11 mouse cellular contexts compared by ENCODE assay signal in the genomic region with DNA sequence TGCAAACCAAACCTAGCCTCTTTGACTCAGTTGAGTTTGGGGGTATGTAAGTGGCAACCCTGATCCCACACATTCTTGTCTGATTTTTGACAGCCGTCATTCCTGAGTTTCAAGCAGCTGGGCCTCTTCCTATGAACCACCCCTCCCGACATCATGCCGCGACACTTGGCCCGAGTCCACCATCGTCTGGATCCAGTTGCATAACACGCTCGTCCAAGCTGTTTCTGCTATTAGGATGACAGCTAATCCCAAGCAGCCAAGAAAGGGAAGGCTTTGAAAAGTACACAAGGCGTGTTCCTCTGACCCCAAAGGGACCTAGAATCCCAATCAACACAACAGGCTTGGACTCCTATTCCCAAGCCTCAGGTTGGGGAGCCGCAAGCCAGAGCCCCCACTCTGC. TPM values are rescaled to one million over a fixed set of nuclear protein-coding genes. Genes with fewer than 3 reads are reported as not detected.
DNase-seq lines count a peak whose midpoint lies in the region; ATAC-seq lines count a peak whose summit lies in the region.
"Had no signal": no experiment of that assay in that cellular context is flagged by ENCODE, and none has a peak within 500 bp of the region (broad histone marks: within the 10 kb centered on the region; RNA-seq: fewer than 3 reads in every experiment).

No protein-coding gene starts in this region.

- WGBS in embryonic facial prominence, embryonic 14.5 days, result 41% methylated on average over 10 of the region's 10 CpGs
- 89% methylated on average over 10 of the region's 10 CpGs for WGBS in embryonic facial prominence, embryonic 10.5 days

- H3K4me3 ChIP-seq in embryonic facial prominence, embryonic 14.5 days (ENCODE audit: low read depth, low read length), result no peak overlapping the region
- H3K4me3 ChIP-seq in embryonic facial prominence, embryonic 10.5 days, result no peak overlapping the region
- H3K4me3 ChIP-seq: neural tube, embryonic 12.5 days had no signal

- peak overlapping the region; percentile 7; the same call in 1 of the 2 replicates for H3K27ac ChIP-seq in embryonic facial prominence, embryonic 14.5 days (replicated peaks; ENCODE audit: low read depth, low read length)
- H3K27ac ChIP-seq in embryonic facial prominence, embryonic 10.5 days (replicated peaks), result no peak overlapping the region
- H3K27ac ChIP-seq: neural tube, embryonic 12.5 days had no signal

- H3K9me3 ChIP-seq in embryonic facial prominence, embryonic 14.5 days (ENCODE audit: control insufficient read depth, low read length), result no peaks in the 10 kb centered on the region
- no peaks in the 10 kb centered on the region for H3K9me3 ChIP-seq in embryonic facial prominence, embryonic 10.5 days
- H3K9me3 ChIP-seq: neural tube, embryonic 12.5 days had no signal

- no peak overlapping the region for H3K9ac ChIP-seq in embryonic facial prominence, embryonic 14.5 days (ENCODE audit: low read depth, low read length)
- H3K9ac ChIP-seq: neural tube, embryonic 12.5 days had no signal

- ATAC-seq in embryonic facial prominence, embryonic 14.5 days (ENCODE audit: low read depth), result no peak
- ATAC-seq in erythroid progenitor cell, adult 5-6 weeks (replicated peaks; ENCODE audit: low FRiP score, poor library complexity, severe bottlenecking), result no peak

- no peak overlapping the region for H3K4me2 ChIP-seq in embryonic facial prominence, embryonic 14.5 days (ENCODE audit: low read depth, low read length)
- H3K4me2 ChIP-seq: neural tube, embryonic 12.5 days had no signal

- peaks cover 32% of the 10 kb centered on the region for H3K4me1 ChIP-seq in embryonic facial prominence, embryonic 14.5 days (ENCODE audit: control insufficient read depth, insufficient read depth, low read length)
- peaks cover 41% of the 10 kb centered on the region for H3K4me1 ChIP-seq in embryonic facial prominence, embryonic 10.5 days

- H3K27me3 ChIP-seq in embryonic facial prominence, embryonic 14.5 days (replicated peaks; ENCODE audit: control insufficient read depth, insufficient read depth, low read length), result no peaks in the 10 kb centered on the region
- H3K27me3 ChIP-seq in embryonic facial prominence, embryonic 10.5 days (replicated peaks; ENCODE audit: low read depth, poor library complexity, severe bottlenecking), result no peaks in the 10 kb centered on the region
- H3K27me3 ChIP-seq: neural tube, embryonic 12.5 days had no signal

- peak; percentile 81 for DNase-seq in embryonic facial prominence, embryonic 14.5 days (ENCODE audit: low spot score)
- DNase-seq in embryonic facial prominence, embryonic 10.5 days (ENCODE audit: low spot score), result no peak
- DNase-seq in Muller cell, postnatal 12 days (ENCODE audit: inconsistent ontology term), result peak; percentile 61
- DNase-seq in heart, adult 18-20 months, result peak; percentile 94 to 95
- DNase-seq in kidney, postnatal 25 days, result peak; percentile 71 to 72
- DNase-seq in thymus, postnatal 14 days, result no peak
- DNase-seq in liver, result no peak

- peaks cover 7% of the 10 kb centered on the region; the same call in 1 of the 2 replicates for H3K36me3 ChIP-seq in embryonic facial prominence, embryonic 14.5 days (ENCODE audit: control insufficient read depth, insufficient read depth, low read length)
- H3K36me3 ChIP-seq in embryonic facial prominence, embryonic 10.5 days (replicated peaks), result peaks cover 16% of the 10 kb centered on the region
- H3K36me3 ChIP-seq: neural tube, embryonic 12.5 days had no signal

RNA-seq across cellular contexts. Expression of a gene that starts 14.4 kb away (rescaled TPM):
- 24.8 and 26.7 TPM in 2 replicates for polyA plus RNA-seq in embryonic facial prominence, embryonic 14.5 days (2014; fragmentation: Nextera tagmentation; extraction: Ambion mirVana)
- 16.4 and 16.6 TPM in 2 replicates for polyA plus RNA-seq in embryonic facial prominence, embryonic 10.5 days (2016; fragmentation: Nextera tagmentation; extraction: Ambion mirVana)
- 10 to 100 TPM in 1 of 2 experiments, 1 to 10 TPM in 1; 9.4 to 11.3 TPM for total RNA-seq in heart, adult 18-20 months (2021)
- total RNA-seq in erythroid progenitor cell, adult 5-6 weeks (2015; ENCODE audit: low replicate concordance), result 1.4 TPM in 1 of 2 replicates, not detected in the other
- total RNA-seq in erythroid progenitor cell, adult 5-6 weeks (2017; ENCODE audit: low replicate concordance), result 0.26 and 0.30 TPM in 2 replicates

RNA-seq across cellular contexts. Expression of a gene that starts 34.8 kb away (rescaled TPM):
- polyA plus RNA-seq in embryonic facial prominence, embryonic 14.5 days (2014; fragmentation: Nextera tagmentation; extraction: Ambion mirVana), result 6.2 and 12.5 TPM in 2 replicates
- polyA plus RNA-seq in embryonic facial prominence, embryonic 10.5 days (2016; fragmentation: Nextera tagmentation; extraction: Ambion mirVana), result 6.3 and 7.2 TPM in 2 replicates
- under 1 TPM in 1 of 2 experiments, not detected in 1; 0.75 TPM for total RNA-seq in heart, adult 18-20 months (2021)
- total RNA-seq in erythroid progenitor cell, adult 5-6 weeks (2015; ENCODE audit: low replicate concordance), result not detected in 2 replicates
- total RNA-seq in erythroid progenitor cell, adult 5-6 weeks (2017; ENCODE audit: low replicate concordance), result not detected in 2 replicates
- polyA plus RNA-seq: C2C12; large intestine, adult 2 months had no signal

RNA-seq across cellular contexts. Expression of a gene that starts 38.3 kb away (rescaled TPM):
- polyA plus RNA-seq in embryonic facial prominence, embryonic 14.5 days (2014; fragmentation: Nextera tagmentation; extraction: Ambion mirVana), result 1.8 and 2.5 TPM in 2 replicates
- polyA plus RNA-seq in embryonic facial prominence, embryonic 10.5 days (2016; fragmentation: Nextera tagmentation; extraction: Ambion mirVana), result 0.10 TPM in 1 of 2 replicates, not detected in the other
- not detected for total RNA-seq in heart, adult 18-20 months (2021)
- not detected in 2 replicates for total RNA-seq in erythroid progenitor cell, adult 5-6 weeks (2015; ENCODE audit: low replicate concordance)
- total RNA-seq in erythroid progenitor cell, adult 5-6 weeks (2017; ENCODE audit: low replicate concordance), result not detected in 2 replicates
- polyA plus RNA-seq: C2C12; neural tube, embryonic 12.5 days had no signal

RNA-seq across cellular contexts. Expression of a gene that starts 44.1 kb away (rescaled TPM):
- 114 and 123 TPM in 2 replicates for polyA plus RNA-seq in embryonic facial prominence, embryonic 14.5 days (2014; fragmentation: Nextera tagmentation; extraction: Ambion mirVana)
- polyA plus RNA-seq in embryonic facial prominence, embryonic 10.5 days (2016; fragmentation: Nextera tagmentation; extraction: Ambion mirVana), result 257 and 263 TPM in 2 replicates
- total RNA-seq in heart, adult 18-20 months (2021), result 10 to 100 TPM; 43.1 to 47.5 TPM
- 37.5 and 82.2 TPM in 2 replicates for total RNA-seq in erythroid progenitor cell, adult 5-6 weeks (2015; ENCODE audit: low replicate concordance)
- 4.8 and 7.6 TPM in 2 replicates for total RNA-seq in erythroid progenitor cell, adult 5-6 weeks (2017; ENCODE audit: low replicate concordance)

Comparison
In these comparisons a context has a peak if more than half of its experiments do, and no peak if none do; other contexts are left out.
1. DNase-seq: peak in embryonic facial prominence, embryonic 14.5 days (single experiment), Muller cell, postnatal 12 days (single experiment), heart, adult 18-20 months (2 of 2) and kidney, postnatal 25 days (2 of 2); none in embryonic facial prominence, embryonic 10.5 days (single experiment), thymus, postnatal 14 days (single experiment) and liver (single experiment).
2. RNA of a gene that starts 14.4 kb away (total RNA-seq): 9.4 to 11.3 TPM in heart, adult 18-20 months; 0.26 to 1.4 TPM in erythroid progenitor cell, adult 5-6 weeks; every median in the first group is over 4 times any median in the second.